Comparison of ENCODE assay signal across 9 mouse cellular contexts in genomic region chr8:120460375-120460774, GRCm38 (mm10).
DNase-seq lines count a peak whose midpoint lies in the region; ATAC-seq and TF ChIP-seq lines count a peak whose summit lies in the region.
"Had no signal": no experiment of that assay in that cellular context is flagged by ENCODE, and none has a peak within 500 bp of the region (broad histone marks: within the 10 kb centered on the region; RNA-seq: fewer than 3 reads in every experiment).

No protein-coding gene starts in this region.

- no peak overlapping the region for H3K4me2 ChIP-seq in lung, postnatal 0 days (replicated peaks; ENCODE audit: low read depth, low read length)
- H3K4me2 ChIP-seq: liver, embryonic 15.5 days had no signal

- peak; percentile 67 to 72 for DNase-seq in cerebellum, postnatal 14 days
- no peak for DNase-seq in cerebellum, adult 11-12 months
- DNase-seq in lung, postnatal 0 days (ENCODE audit: low spot score), result no peak
- no peak for DNase-seq in lung, adult 18-20 months
- peak; percentile 51 to 78 for DNase-seq in kidney, postnatal 25 days
- peak; percentile 43 for DNase-seq in right cerebral cortex, postnatal 14 days
- no peak for DNase-seq in frontal cortex, postnatal 14 days (ENCODE audit: low spot score in 2 of 2)
- no peak for DNase-seq in urinary bladder, postnatal 36 days (ENCODE audit: low spot score in 2 of 2)

- H3K27me3 ChIP-seq in lung, postnatal 0 days (replicated peaks; ENCODE audit: insufficient read depth, low read length), result no peaks in the 10 kb centered on the region

- peaks cover 30% of the 10 kb centered on the region; the same call in 1 of the 2 replicates for H3K4me1 ChIP-seq in lung, postnatal 0 days (ENCODE audit: insufficient read depth, low read depth, low read length)

- no peak overlapping the region for H3K9ac ChIP-seq in lung, postnatal 0 days (replicated peaks; ENCODE audit: low read depth)
- H3K9ac ChIP-seq: liver, embryonic 15.5 days had no signal

- H3K4me3 ChIP-seq in lung, postnatal 0 days (ENCODE audit: low read depth, low read length), result no peak overlapping the region
- H3K4me3 ChIP-seq: liver, embryonic 15.5 days had no signal

- H3K27ac ChIP-seq in lung, postnatal 0 days (ENCODE audit: low read length), result no peak overlapping the region
- H3K27ac ChIP-seq: liver, embryonic 15.5 days had no signal

- no peak for TF ChIP-seq CTCF in lung, postnatal 0 days (IDR thresholded peaks at IDR 0.05)

- H3K36me3 ChIP-seq in lung, postnatal 0 days (ENCODE audit: insufficient read depth, low read length), result no peaks in the 10 kb centered on the region
- H3K36me3 ChIP-seq: liver, embryonic 15.5 days had no signal

- ATAC-seq in lung, postnatal 0 days, result peak; percentile 16; the same call in 1 of the 2 replicates

- 33% methylated on average over 6 of the region's 6 CpGs for WGBS in lung, postnatal 0 days

- H3K9me3 ChIP-seq in lung, postnatal 0 days (ENCODE audit: low read length), result no peaks in the 10 kb centered on the region
- H3K9me3 ChIP-seq: liver, embryonic 15.5 days had no signal

- no peak for TF ChIP-seq EP300 in lung, postnatal 0 days (IDR thresholded peaks at IDR 0.05)

Comparison
In these comparisons a context has a peak if more than half of its experiments do, and no peak if none do; other contexts are left out.
1. DNase-seq: peak in cerebellum, postnatal 14 days (2 of 2), kidney, postnatal 25 days (2 of 2) and right cerebral cortex, postnatal 14 days (single experiment); none in cerebellum, adult 11-12 months (single experiment), lung, postnatal 0 days (single experiment), lung, adult 18-20 months (0 of 2), frontal cortex, postnatal 14 days (0 of 2) and urinary bladder, postnatal 36 days (0 of 2).